Mouse (Mus musculus) heart, adult 2 months (tissue): ENCODE results near the gene 4930579F01Rik.

ENCODE experiments used
- CTCF ChIP-seq: fragments of 200-600 bp; IDR thresholded peaks from 2 replicates; pipeline ENCODE4 v1.8.1; 2022; ENCODE audit warnings: antibody characterized with exemption, mild to moderate bottlenecking, moderate library complexity
- POLR2A ChIP-seq: fragments of 200-500 bp; IDR thresholded peaks from 2 replicates; pipeline ENCODE4 v1.6.1; 2011; ENCODE audit warnings: mild to moderate bottlenecking, low read depth, low read length, control low read depth; ENCODE audit not compliant: insufficient read depth

- TF ChIP-seq POLR2A (no peak), CTCF (no peak)
Observed at GRCm38 (mm10) chr3:138192260-138192659, 1.4 kb downstream of the 4930579F01Rik start.
